Mouse (Mus musculus) cerebellum, adult 8-10 months (tissue): ENCODE results near the gene Spc25.

Source experiments
- DNase-seq: peaks from one replicate; pipeline ENCODE4 v3.0.0; 2022

Gene Spc25

GRCm38 (mm10) chr2:69205791-69206351, at the start of gene Spc25:
Gene Spc25, minus strand, starts transcription at chr2:69206194.
- peak; percentile 82 for DNase-seq

DNA sequence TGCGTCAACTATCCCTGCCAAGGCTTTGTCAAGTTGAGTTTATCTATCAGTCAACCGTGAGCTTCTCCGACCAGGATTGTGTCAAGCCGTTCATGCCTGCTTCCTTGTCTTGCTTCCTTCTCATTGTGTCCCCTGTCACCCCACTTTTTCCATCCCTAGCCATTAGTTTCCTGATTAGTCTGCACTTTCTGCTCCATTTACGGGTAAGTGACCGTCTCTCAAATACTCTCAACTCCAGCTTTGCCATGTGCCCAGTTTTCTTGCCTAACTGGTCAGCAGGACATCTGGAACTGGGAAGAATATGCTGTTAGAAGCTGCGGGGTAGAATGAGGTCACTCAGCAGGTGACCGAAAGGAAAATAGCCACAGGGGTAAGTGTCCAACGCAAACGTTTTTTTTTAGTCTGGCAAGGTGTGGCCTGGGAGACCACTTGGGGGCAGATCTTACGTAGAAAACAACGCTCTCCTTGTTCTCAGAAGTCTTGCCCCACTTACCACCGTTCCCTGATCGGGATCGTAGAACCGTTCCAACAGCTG, 42.3 kb upstream of the Spc25 start:
- peak; percentile 5 for DNase-seq

GRCm38 (mm10) chr2:69247081-69247480, 41.1 kb upstream of the Spc25 start:
- DNase-seq, result no peak

DNA sequence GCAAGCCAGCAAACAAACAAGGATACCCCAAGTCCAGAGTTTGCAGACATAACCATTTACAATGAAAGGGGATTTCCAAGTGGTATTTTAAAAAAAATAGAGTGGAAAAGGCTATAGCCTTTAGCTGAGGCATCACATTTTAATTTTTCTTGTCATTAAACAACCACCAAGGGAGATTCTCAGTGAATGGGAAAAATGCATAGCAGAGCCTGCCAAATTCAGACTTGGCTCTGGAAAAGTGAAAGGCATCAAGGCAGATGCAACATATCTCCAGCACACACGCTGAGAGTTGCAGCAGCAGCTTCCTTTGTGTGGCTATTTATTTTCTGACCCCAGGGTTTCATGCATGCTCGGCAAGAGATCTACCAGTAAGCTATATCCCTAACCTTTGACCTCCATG, 38.9 kb upstream of the Spc25 start:
- no peak for DNase-seq

DNA sequence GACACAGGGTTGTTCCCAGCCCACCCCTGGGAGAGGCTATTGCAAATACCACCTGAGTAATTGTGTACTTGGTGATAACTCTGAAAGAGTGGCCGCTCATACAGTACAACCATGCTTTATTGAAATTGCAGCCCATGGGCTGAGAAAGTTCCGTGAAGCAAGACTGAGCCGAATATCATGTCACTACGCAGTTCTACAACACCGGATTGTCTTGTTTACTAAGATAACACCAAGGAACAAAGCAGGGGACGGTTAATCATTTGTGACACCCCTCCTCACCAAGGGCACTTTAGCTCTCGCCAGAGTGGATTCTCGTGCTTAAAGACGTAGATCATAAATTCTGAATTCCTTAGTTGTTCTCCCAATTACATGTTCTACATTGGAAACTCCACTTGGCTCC, 33.3 kb upstream of the Spc25 start:
- DNase-seq, result no peak

DNA sequence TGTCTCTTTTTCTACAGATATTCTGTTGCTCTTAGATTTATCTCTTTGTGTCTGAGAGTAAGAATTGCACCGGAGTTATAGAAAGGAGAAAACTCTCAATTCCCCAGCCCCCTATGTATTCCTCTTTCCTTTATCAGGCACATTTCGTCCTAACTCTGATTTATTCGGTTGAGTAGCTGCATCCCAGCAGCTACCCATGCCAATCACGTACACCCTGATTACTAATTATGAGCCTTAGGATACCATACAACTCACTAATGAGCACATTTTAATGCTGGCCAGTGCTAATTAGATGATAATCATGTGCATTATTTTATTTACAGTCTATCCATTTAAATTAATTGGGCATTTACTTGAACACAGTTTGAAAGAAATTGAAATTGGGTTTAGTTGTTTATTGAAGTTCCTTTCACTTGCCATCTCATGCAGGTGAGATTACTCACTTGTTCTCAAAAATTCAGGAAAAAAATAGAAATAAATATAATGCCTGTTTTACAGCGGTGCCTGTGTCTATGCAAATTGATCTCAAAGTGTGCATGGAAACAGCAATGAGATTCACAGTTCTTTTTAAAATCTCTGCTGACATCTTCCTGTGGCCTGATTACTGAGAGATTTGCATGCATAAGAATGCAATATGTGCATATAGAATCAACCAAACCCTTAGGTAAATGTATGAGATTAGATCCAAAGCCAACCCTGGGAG, 29.1 kb upstream of the Spc25 start:
- DNase-seq, result no peak

DNA sequence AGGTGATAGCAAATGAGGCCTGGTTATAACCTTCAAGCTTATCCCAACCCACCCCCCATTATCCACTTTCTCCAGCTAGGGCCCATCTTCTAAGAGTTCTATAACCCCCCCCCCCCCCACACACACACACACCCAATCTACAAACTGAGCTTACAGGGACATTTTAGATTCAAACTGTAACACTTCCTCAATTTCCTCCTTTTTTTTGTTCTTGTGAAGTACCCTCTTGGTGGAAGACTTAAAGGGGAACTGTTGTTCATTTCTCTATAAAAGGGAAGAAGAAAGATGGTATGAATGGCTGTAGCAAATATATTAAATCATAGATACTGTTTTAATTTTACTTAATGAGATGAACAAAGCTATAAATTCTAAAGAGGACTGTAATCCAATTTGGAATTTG, 26.1 kb upstream of the Spc25 start:
- no peak for DNase-seq

DNA sequence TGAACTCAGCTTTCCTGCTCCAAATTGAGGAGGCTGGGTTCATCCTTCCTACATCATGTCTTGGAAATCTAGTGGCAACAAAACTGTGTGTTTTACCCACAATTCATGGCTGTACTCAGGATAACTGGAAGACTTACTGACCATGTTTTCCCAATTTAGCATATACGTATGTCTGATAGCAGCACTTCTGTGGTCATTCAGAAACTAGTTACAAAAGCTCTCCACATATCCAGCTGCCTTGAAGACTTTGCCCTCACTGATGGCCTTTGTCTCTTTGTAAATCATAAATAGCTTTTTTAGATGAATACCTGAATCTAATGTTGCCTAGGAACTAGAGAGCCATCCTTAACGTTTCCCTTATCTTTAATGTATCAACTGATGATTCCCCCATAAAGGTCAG, 24.1 kb upstream of the Spc25 start:
- no peak for DNase-seq

- no peak for DNase-seq
These were observed 22.6 kb upstream of the Spc25 start for GRCm38 (mm10) chr2:69228635-69229034.

- no peak for DNase-seq
These were observed 20.9 kb upstream of the Spc25 start for GRCm38 (mm10) chr2:69226876-69227275.

DNA sequence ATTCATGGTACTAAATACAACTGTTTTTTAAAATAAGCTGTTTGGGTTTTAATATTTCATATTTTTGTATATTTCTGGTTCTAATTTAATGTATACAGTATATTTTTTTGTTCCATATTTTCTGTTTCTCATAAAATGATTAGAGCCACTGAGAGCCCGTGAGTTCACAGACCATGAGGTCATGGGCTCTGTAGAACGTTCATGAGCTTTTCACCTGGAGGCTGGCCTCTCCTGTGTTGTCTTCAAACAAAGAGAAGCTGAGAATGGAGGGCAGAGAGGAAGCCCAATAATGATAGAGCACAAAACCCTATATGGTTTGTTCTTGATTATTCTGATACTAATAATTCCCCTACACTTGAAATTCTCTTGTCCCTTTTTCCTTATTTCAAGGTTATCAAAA, 18.7 kb upstream of the Spc25 start:
- no peak for DNase-seq

DNA sequence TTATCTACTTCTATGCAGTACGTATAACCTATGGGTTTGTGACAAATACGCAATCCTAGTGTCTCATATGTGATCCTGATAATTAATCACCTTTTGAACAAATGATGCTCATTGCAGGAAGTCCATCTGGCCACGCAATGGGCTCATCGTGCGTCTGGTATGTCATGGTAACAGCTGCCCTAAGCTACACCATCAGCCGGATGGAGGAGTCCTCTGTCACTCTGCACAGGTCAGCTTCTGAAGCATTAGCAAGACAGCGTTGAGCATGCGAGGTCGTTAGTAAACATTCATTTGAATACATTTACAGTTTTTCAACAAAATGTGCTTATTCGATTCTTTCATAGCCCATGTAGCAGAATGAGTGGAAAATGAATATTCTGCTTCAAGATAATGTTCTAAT, 16.8 kb upstream of the Spc25 start:
- no peak for DNase-seq

GRCm38 (mm10) chr2:69221868-69222416, 15.9 kb upstream of the Spc25 start:
- no peak for DNase-seq

DNA sequence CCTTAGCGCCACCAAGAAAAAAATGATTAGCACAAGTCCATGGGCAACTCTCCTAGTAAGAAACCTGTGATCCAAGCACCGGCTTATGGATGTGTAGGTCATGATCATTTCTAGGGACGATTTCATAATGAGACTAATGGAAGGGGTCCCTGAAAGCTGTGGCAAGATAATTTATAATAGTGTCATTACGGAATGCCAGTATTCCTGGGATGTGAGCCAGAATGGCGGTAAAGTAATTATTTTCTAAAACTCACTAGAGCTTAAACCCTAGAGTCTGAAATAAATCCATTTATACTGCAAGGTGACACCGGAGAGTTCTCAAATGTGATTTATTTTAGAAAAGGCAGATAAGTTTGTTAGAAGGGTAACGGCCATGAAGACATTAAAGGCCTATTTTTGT, 9.2 kb upstream of the Spc25 start:
- no peak for DNase-seq

DNA sequence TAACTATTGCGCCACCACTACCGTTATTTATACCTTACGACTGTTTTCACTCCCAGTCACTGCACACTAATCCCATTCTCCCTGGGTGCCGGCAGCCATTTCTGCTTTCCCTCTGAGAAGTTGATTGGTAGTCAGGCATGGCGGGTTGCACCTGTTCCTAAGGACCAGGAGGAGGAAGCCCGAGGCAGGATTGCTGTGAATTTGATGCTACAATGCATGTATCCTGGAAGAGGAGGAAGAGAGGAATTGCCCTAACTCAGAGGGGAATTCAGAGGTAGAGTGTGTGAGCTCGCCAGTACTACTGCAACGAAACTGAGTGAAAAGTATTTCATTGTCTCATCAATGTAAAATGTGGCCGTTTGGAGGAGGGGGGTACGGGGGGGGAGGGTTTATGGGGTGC, 6.7 kb upstream of the Spc25 start:
- no peak for DNase-seq

DNA sequence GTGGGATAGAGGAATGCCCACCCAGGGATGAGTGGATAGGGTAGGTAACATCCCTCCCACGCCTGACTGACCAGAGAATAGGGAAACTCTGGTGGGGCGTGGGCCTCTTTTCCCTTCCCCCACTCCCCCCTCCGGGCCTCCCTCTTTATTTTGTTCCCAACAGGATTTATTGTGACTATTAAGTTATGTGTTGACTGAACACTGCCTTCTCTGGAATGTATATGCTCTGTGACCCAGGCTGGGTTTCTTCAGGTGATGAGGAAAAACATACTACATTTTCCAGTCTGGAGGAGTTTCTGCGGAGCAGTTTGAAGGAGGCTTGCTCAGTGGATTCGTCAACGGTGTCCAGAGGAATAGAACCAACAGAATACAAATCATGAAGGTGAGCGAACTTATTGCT, 4.8 kb upstream of the Spc25 start, which contains the start of gene G6pc2:
G6pc2 (plus strand) TSS at position 301 of the 400 bp plus-strand sequence.
- DNase-seq, result no peak

- DNase-seq, result no peak
These were observed 3.7 kb upstream of the Spc25 start for GRCm38 (mm10) chr2:69209684-69210083.

- DNase-seq, result no peak
These were observed 529 bp upstream of the Spc25 start for GRCm38 (mm10) chr2:69206523-69206922.

DNA sequence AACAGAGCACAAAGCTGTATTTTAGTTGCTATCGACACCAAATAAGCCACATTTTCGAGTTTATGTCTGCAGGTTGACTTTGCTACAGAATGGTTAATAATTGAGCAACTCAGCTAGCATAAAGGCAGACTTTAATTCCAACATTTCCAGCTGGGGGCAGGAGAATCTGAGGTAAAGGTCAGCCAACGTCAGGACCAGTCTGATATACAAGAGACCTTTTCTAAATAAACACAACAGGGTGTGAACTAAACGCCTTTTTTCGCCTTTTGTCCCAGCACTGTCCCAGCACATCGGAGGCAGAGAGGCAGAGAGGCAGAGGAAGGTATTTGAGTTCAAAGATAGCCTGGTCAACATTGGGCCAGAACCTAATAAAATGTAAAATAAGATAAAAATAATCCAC, 809 bp downstream of the Spc25 start:
- no peak for DNase-seq

DNA sequence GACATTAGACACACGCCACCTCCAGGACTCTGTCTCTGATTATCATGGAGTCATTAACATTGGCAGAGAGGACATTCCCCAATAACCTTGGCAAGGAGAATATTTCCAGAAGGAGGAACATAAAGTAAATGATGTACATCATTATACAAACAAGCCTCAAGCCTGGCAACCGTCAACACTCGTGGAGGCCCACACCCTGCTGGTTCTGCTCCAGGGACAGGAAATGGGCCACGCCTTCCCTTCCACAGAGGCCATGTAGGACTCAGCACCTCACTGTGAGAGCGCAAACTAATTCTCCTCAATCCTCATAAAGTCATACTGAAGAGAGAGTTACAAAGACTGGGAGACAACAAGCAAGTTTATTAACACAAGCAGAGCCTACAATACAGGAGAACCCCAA, 12.4 kb downstream of the Spc25 start:
- no peak for DNase-seq

DNA sequence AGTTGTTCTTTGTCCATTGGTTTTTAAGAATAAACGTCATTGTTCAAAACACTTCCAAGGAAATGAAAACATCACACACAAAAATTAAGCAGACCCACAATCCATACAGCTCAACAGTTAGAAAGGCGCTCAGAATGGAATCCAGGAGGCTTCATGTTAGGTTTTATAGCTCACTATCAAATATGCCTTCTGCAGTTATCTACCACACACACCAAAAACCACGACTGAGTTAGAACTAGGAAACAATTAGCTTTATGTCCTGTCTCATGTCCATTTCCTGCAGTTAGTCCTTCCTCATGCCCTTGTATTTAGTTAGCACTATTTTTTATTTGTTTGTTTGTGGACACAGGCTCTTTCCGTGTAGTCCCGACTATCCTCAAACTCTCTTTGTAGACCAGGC, 14.9 kb downstream of the Spc25 start:
- DNase-seq, result no peak

DNA sequence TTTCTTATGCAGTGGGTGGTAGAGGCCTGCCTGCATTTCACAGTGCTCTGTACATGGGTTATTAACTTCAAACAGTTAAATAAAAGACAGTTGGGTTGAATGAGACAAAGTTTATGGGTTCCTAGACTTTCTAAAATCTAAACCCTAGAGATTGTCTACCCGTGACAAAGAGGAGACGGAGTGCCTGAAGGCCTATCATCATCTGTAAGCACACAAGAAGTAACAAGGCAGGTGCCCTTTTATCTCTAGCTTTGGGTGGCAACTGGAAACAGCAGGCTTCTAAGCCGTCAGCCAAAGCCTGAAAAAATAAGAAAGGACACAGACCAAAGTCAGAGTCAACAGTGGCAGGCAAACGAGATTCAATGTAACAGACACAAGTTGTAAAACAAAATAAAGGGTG, 16.8 kb downstream of the Spc25 start:
- DNase-seq, result no peak

DNA sequence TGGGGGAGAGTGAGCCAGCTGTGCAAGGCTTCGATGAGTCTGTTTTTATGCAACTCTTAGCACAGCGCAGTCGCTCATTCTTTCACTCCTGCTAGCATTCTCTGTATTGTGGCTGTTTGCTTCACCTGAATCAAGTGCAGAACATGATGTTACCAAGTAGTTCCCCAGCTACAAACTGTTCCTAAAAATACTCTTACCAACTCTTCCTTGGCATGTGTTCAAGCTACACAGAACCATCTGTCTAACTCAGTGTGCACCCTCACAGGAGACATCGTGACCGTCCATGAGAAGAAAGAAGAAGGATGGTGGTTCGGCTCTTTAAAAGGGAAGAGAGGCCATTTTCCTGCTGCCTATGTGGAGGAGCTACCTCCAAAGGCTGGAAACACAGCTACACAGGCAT, 17.3 kb downstream of the Spc25 start:
- DNase-seq, result no peak

GRCm38 (mm10) chr2:69187990-69188389, 18.0 kb downstream of the Spc25 start:
- no peak for DNase-seq

GRCm38 (mm10) chr2:69179721-69180120, 26.3 kb downstream of the Spc25 start:
- DNase-seq, result no peak
